Mouse (Mus musculus) embryo, embryonic 10 days (tissue): ENCODE data around the gene Ntn1.

Experiments used
- DNase-seq: peaks from one replicate; pipeline ENCODE4 v3.0.0-alpha.2; 2015; ENCODE audit warnings: low spot score

The Ntn1 gene

GRCm38 (mm10) chr11:68405576-68405975 is 5.0 kb upstream of the Ntn1 start:
- peak; percentile 3 for DNase-seq

GRCm38 (mm10) chr11:68404185-68404584 is 3.6 kb upstream of the Ntn1 start:
- DNase-seq: no peak

GRCm38 (mm10) chr11:68401428-68401827 is 805 bp upstream of the Ntn1 start:
- peak; percentile 3 for DNase-seq

GRCm38 (mm10) chr11:68400021-68400671 is 477 bp downstream of the Ntn1 start:
- DNase-seq: peak; percentile 73

GRCm38 (mm10) chr11:68399548-68400020 is 1.0 kb downstream of the Ntn1 start:
- DNase-seq: peak; percentile 87

- DNase-seq: no peak
Measured at GRCm38 (mm10) chr11:68398891-68399547, 1.6 kb downstream of the Ntn1 start.

GRCm38 (mm10) chr11:68395546-68395945 is 5.1 kb downstream of the Ntn1 start:
- DNase-seq: peak; percentile 7

- no peak for DNase-seq
Measured at GRCm38 (mm10) chr11:68394749-68395148, 5.9 kb downstream of the Ntn1 start.

GRCm38 (mm10) chr11:68393897-68394490 is 6.6 kb downstream of the Ntn1 start:
- no peak for DNase-seq

GRCm38 (mm10) chr11:68390381-68391287 is 10.0 kb downstream of the Ntn1 start:
- peak; percentile 4 for DNase-seq

- DNase-seq: peak; percentile 45
Measured at GRCm38 (mm10) chr11:68389621-68390020, 11.0 kb downstream of the Ntn1 start.

- peak; percentile 5 for DNase-seq
Measured at GRCm38 (mm10) chr11:68388655-68389015, 12.0 kb downstream of the Ntn1 start.

GRCm38 (mm10) chr11:68387971-68388654 is 12.5 kb downstream of the Ntn1 start:
- peak; percentile 29 for DNase-seq

- no peak for DNase-seq
Measured at GRCm38 (mm10) chr11:68387441-68387760, 13.2 kb downstream of the Ntn1 start.

GRCm38 (mm10) chr11:68386589-68387440 is 13.8 kb downstream of the Ntn1 start:
- peak; percentile 79 for DNase-seq

- peak; percentile 51 for DNase-seq
Measured at GRCm38 (mm10) chr11:68385921-68386588, 14.6 kb downstream of the Ntn1 start.

- DNase-seq: peak; percentile 57
Measured at GRCm38 (mm10) chr11:68385021-68385821, 15.4 kb downstream of the Ntn1 start.

GRCm38 (mm10) chr11:68384592-68385020 is 16.0 kb downstream of the Ntn1 start:
- DNase-seq: peak; percentile 61

- DNase-seq: no peak
Measured at GRCm38 (mm10) chr11:68384131-68384530, 16.5 kb downstream of the Ntn1 start.
